Mouse (Mus musculus) CH12.LX (cell line): Measurements from ENCODE around the gene Tmem168. TPM values are rescaled to one million over a fixed set of nuclear protein-coding genes. Genes with fewer than 3 reads are reported as not detected.

Source experiments
- DNase-seq: peaks from one replicate; pipeline ENCODE4 v3.0.0-alpha.2; 2013; ENCODE audit errors: extremely low read depth
- H3K27ac ChIP-seq: 2 replicates; pipeline ENCODE4 v1.5.1; 2012; ENCODE audit warnings: low read depth, mild to moderate bottlenecking, control low read depth, moderate library complexity; ENCODE audit not compliant: insufficient read depth
- H3K27me3 ChIP-seq: replicated peaks from 2 replicates; pipeline ENCODE3; 2012; ENCODE audit warnings: inconsistent platforms
- H3K36me3 ChIP-seq, 2 experiments: replicated peaks in 1 of 2; 2 replicates each; pipeline versions ENCODE3 to v1.6.1; 2012; ENCODE audit warnings: inconsistent platforms in 1 of 2, low read length in 1 of 2, mild to moderate bottlenecking in 1 of 2, mixed read lengths in 1 of 2, moderate library complexity in 1 of 2; ENCODE audit not compliant: control insufficient read depth in 1 of 2, insufficient read depth in 1 of 2
- H3K4me1 ChIP-seq, 2 experiments: 2 replicates each; pipeline ENCODE4 v1.6.1; 2012; ENCODE audit warnings: inconsistent platforms in 1 of 2, moderate library complexity in 1 of 2; ENCODE audit not compliant: insufficient read depth in 2 of 2, control insufficient read depth in 1 of 2
- H3K4me2 ChIP-seq: 2 replicates; pipeline ENCODE4 v1.6.1; 2012; ENCODE audit warnings: low read depth, mild to moderate bottlenecking, control low read depth; ENCODE audit not compliant: poor library complexity, insufficient read depth, severe bottlenecking
- H3K4me3 ChIP-seq, 3 experiments: fragments of 150-350 bp in 1 of 3; sonication (generic) in 1 of 3; replicated peaks in 1 of 3; 2 replicates each; pipeline versions ENCODE3 to v1.5.1; 2011 to 2012; ENCODE audit warnings: low read depth in 2 of 3, low read length in 2 of 3, mild to moderate bottlenecking in 2 of 3, moderate library complexity in 2 of 3, control low read depth in 1 of 3, improper control_type of control experiment in 1 of 3, inconsistent platforms in 1 of 3, mixed read lengths in 1 of 3; ENCODE audit not compliant: poor library complexity in 1 of 3
- H3K79me2 ChIP-seq: replicated peaks from 2 replicates; pipeline ENCODE4 v1.6.1; 2012; ENCODE audit warnings: mild to moderate bottlenecking, moderate library complexity; ENCODE audit not compliant: control insufficient read depth, poor library complexity, insufficient read depth, severe bottlenecking; ENCODE audit errors: extremely low read depth
- H3K9ac ChIP-seq: 2 replicates; pipeline ENCODE4 v1.6.1; 2012; ENCODE audit warnings: low read depth, mild to moderate bottlenecking, control low read depth, moderate library complexity; ENCODE audit not compliant: insufficient read depth
- H3K9me3 ChIP-seq: replicated peaks from 2 replicates; pipeline ENCODE3; 2012; ENCODE audit warnings: low read length, inconsistent platforms, mixed read lengths
- BHLHE40 ChIP-seq: IDR thresholded peaks from 2 replicates; pipeline ENCODE4 v1.6.1; 2011; ENCODE audit warnings: mild to moderate bottlenecking, low read depth, low read length, improper control_type of control experiment
- CHD2 ChIP-seq: IDR thresholded peaks from 2 replicates; pipeline ENCODE4 v1.6.1; 2011; ENCODE audit warnings: low read length, improper control_type of control experiment
- CTCF ChIP-seq, 2 experiments: IDR thresholded peaks in 1 of 2; conservative IDR thresholded peaks in 1 of 2; 2 replicates each; pipeline ENCODE4 v1.5.1; 2011 to 2012; ENCODE audit warnings: low read depth in 2 of 2, low read length in 2 of 2, improper control_type of control experiment in 1 of 2, inconsistent platforms in 1 of 2, mild to moderate bottlenecking in 1 of 2, moderate library complexity in 1 of 2
- ETS1 ChIP-seq: conservative IDR thresholded peaks from 2 replicates; pipeline ENCODE4 v1.6.1; 2012; ENCODE audit warnings: low read depth, mild to moderate bottlenecking, inconsistent platforms, low read length, improper control_type of control experiment, moderate library complexity
- GABPA ChIP-seq: IDR thresholded peaks from 2 replicates; pipeline ENCODE4 v1.6.1; 2012; ENCODE audit warnings: low read depth, low read length, improper control_type of control experiment, inconsistent platforms; ENCODE audit not compliant: insufficient replicate concordance
- JUND ChIP-seq: conservative IDR thresholded peaks from 2 replicates; pipeline ENCODE4 v1.6.1; 2011; ENCODE audit warnings: low read depth, low read length, improper control_type of control experiment
- KAT2A ChIP-seq: IDR thresholded peaks from 2 replicates; pipeline ENCODE4 v1.6.1; 2012; ENCODE audit warnings: low read length, improper control_type of control experiment, inconsistent platforms; ENCODE audit not compliant: insufficient replicate concordance
- MAFK ChIP-seq: IDR thresholded peaks from 2 replicates; pipeline ENCODE4 v1.6.1; 2011; ENCODE audit warnings: low read length, improper control_type of control experiment; ENCODE audit not compliant: insufficient replicate concordance
- MAX ChIP-seq: IDR thresholded peaks from 2 replicates; pipeline ENCODE4 v1.6.1; 2011; ENCODE audit warnings: low read length, improper control_type of control experiment
- MXI1 ChIP-seq: IDR thresholded peaks from 2 replicates; pipeline ENCODE4 v1.6.1; 2011; ENCODE audit warnings: mild to moderate bottlenecking, low read depth, low read length, improper control_type of control experiment
- NRF1 ChIP-seq: IDR thresholded peaks from 2 replicates; pipeline ENCODE4 v1.6.1; 2014; ENCODE audit warnings: low read depth, mild to moderate bottlenecking, inconsistent platforms, low read length, improper control_type of control experiment, moderate library complexity
- PAX5 ChIP-seq: IDR thresholded peaks from 2 replicates; pipeline ENCODE4 v1.6.1; 2012; ENCODE audit warnings: low read length, inconsistent platforms, mixed read lengths
- POLR2A ChIP-seq: IDR thresholded peaks from 2 replicates; pipeline ENCODE4 v1.6.1; 2011; ENCODE audit warnings: low read depth, mild to moderate bottlenecking, improper control_type of control experiment, low read length
- POLR2AphosphoS2 ChIP-seq: IDR thresholded peaks from 2 replicates; pipeline ENCODE4 v1.6.1; 2011; ENCODE audit warnings: low read depth, low read length, improper control_type of control experiment
- RAD21 ChIP-seq: IDR thresholded peaks from 2 replicates; pipeline ENCODE4 v1.6.1; 2011; ENCODE audit warnings: low read depth, mild to moderate bottlenecking, low read length, improper control_type of control experiment, moderate library complexity
- SIN3A ChIP-seq: IDR thresholded peaks from 2 replicates; pipeline ENCODE4 v1.6.1; 2012; ENCODE audit warnings: low read length, improper control_type of control experiment, inconsistent platforms
- TBP ChIP-seq: conservative IDR thresholded peaks from 2 replicates; pipeline ENCODE4 v1.6.1; 2011; ENCODE audit warnings: low read depth, low read length, improper control_type of control experiment
- TCF12 ChIP-seq: IDR thresholded peaks from 2 replicates; pipeline ENCODE4 v1.6.1; 2014; ENCODE audit warnings: low read depth, mild to moderate bottlenecking, inconsistent platforms, low read length, improper control_type of control experiment
- UBTF ChIP-seq: IDR thresholded peaks from 2 replicates; pipeline ENCODE4 v1.6.1; 2012; ENCODE audit warnings: low read depth, mild to moderate bottlenecking, inconsistent platforms, low read length, improper control_type of control experiment, moderate library complexity
- USF1 ChIP-seq: IDR thresholded peaks from 2 replicates; pipeline ENCODE4 v1.6.1; 2014; ENCODE audit warnings: low read depth, mild to moderate bottlenecking, inconsistent platforms, low read length, improper control_type of control experiment
- ZMIZ1 ChIP-seq: IDR thresholded peaks from 2 replicates; pipeline ENCODE4 v1.6.1; 2012; ENCODE audit warnings: low read depth, mild to moderate bottlenecking, inconsistent platforms, low read length, improper control_type of control experiment
- dilution Hi-C: fragments of 300-500 bp; cut with MboI; formaldehyde crosslinking; loops from 2 replicates; pipeline ENCODE4 v1.14.3; 2020; ENCODE audit warnings: low sequenced_read_pairs; ENCODE audit not compliant: extremely low pct_unique_long_range_greater_than_20kb, extremely low pct_ligation_motif_present
- in situ Hi-C: fragments of 300-500 bp; cut with MboI; formaldehyde crosslinking; loops from 3 replicates; pipeline ENCODE4 v1.14.3; 2019; ENCODE audit warnings: low sequenced_read_pairs, low pct_ligation_motif_present, low pct_unique_long_range_greater_than_20kb, mixed read lengths
- polyA plus RNA-seq: library from polyadenylated mRNA; unstranded; fragments of >175 nt; gene quantifications from 2 replicates; pipeline ENCODE4 v1.2.1, GENCODE M21; 2012; ENCODE audit warnings: low read depth; ENCODE audit not compliant: insufficient read length
- total RNA-seq, 2 experiments: library from RNA; depleted of rRNA; stranded (reverse); fragments of 300-350 nt in 1 of 2; fragments of >200 nt in 1 of 2; gene quantifications; 2 replicates each; pipeline ENCODE4 v1.2.3; 2012 to 2014

Tmem168 gene
- total and polyA plus RNA-seq, 3 experiments = 30.0 to 57.4 (median 35.5) TPM

GRCm38 (mm10) chr6:13617110-13617509 lies 9.2 kb upstream of the Tmem168 start:
- Histone ChIP-seq H3K9ac (no peak overlapping the region), H3K4me3 (no peak overlapping the region), H3K9me3 (no peaks in the 10 kb centered on the region), H3K27me3 (no peaks in the 10 kb centered on the region), H3K4me2 (no peak overlapping the region), H3K4me1 (peaks cover 0 to 13% of the 10 kb centered on the region in 2 experiments; a peak in 1 of 4 replicates), H3K79me2 (no peaks in the 10 kb centered on the region), H3K36me3 (peaks cover 0 to 2% of the 10 kb centered on the region in 2 experiments), H3K27ac (no peak overlapping the region)
- no peak for DNase-seq
- in situ Hi-C loops = no loop called here
- dilution Hi-C loops = no loop called here
- TF ChIP-seq POLR2A (no peak), KAT2A (no peak)

- no peaks in the 10 kb centered on the region for H3K9me3 ChIP-seq
- H3K27ac ChIP-seq = no peak overlapping the region
- DNase-seq = no peak
- no peak overlapping the region for H3K9ac ChIP-seq
- TF ChIP-seq UBTF (no peak), MAX (no peak), ETS1 (no peak), MXI1 (no peak), JUND (no peak)
- dilution Hi-C loops = no loop called here
- H3K4me1 ChIP-seq = peaks cover 5 to 31% of the 10 kb centered on the region in 2 experiments
- H3K27me3 ChIP-seq = no peaks in the 10 kb centered on the region
- H3K4me3 ChIP-seq = no peak overlapping the region
- no peak overlapping the region for H3K4me2 ChIP-seq
- in situ Hi-C loops = no loop called here
- H3K79me2 ChIP-seq = no peaks in the 10 kb centered on the region
- H3K36me3 ChIP-seq = no peaks in the 10 kb centered on the region
Measured at GRCm38 (mm10) chr6:13614568-13614967, 6.7 kb upstream of the Tmem168 start.

GRCm38 (mm10) chr6:13613671-13614070 lies 5.8 kb upstream of the Tmem168 start:
- DNase-seq = no peak
- dilution Hi-C loops = no loop called here
- H3K27me3 ChIP-seq = no peaks in the 10 kb centered on the region
- TF ChIP-seq GABPA = no peak
- TF ChIP-seq SIN3A = no peak
- TF ChIP-seq USF1 = no peak
- no peak for TF ChIP-seq CTCF (conservative IDR thresholded peaks at IDR 0.05 in 1 of 2, IDR thresholded peaks at IDR 0.05 in 1 of 2; ENCODE audit: low read depth in 2 of 2, low read length in 2 of 2)
- TF ChIP-seq BHLHE40 = no peak
- no peak for TF ChIP-seq CHD2
- TF ChIP-seq PAX5 = no peak
- no peak for TF ChIP-seq NRF1
- no peak for TF ChIP-seq POLR2AphosphoS2
- no peak for TF ChIP-seq TCF12
- no peak for TF ChIP-seq MAFK
- no peak for TF ChIP-seq RAD21
- no peak for TF ChIP-seq TBP
- TF ChIP-seq ZMIZ1 = no peak
- TF ChIP-seq, all 38 proteins: peak for 0
- Histone ChIP-seq H3K4me2 (no peak overlapping the region), H3K79me2 (no peaks in the 10 kb centered on the region), H3K4me3 (no peak overlapping the region), H3K4me1 (peaks cover 5 to 37% of the 10 kb centered on the region in 2 experiments), H3K36me3 (no peaks in the 10 kb centered on the region), H3K27ac (no peak overlapping the region), H3K9me3 (no peaks in the 10 kb centered on the region), H3K9ac (no peak overlapping the region)
- in situ Hi-C loops = no loop called here
